Mouse (Mus musculus) heart, embryonic 11.5 days (tissue): ENCODE data around the gene Btbd9. TPM values are rescaled to one million over a fixed set of nuclear protein-coding genes. Genes with fewer than 3 reads are reported as not detected.

Source experiments
- ATAC-seq: fragments of 200-750 bp; cut with Nextera tagmentation; replicated peaks from 2 replicates; pipeline ENCODE4 v1.8.0; 2017; ENCODE audit warnings: moderate library complexity; ENCODE audit not compliant: insufficient number of reproducible peaks, low FRiP score, low TSS enrichment
- H3K27ac ChIP-seq: fragments of 300-500 bp; sonication (generic); 2 replicates; pipeline ENCODE4 v1.5.1; 2014; ENCODE audit warnings: mild to moderate bottlenecking, low read depth, low read length
- H3K27me3 ChIP-seq: fragments of 300-500 bp; sonication (generic); 2 replicates; pipeline ENCODE4 v1.6.1; 2014; ENCODE audit warnings: mild to moderate bottlenecking, low read length, mixed read lengths; ENCODE audit not compliant: control insufficient read depth, insufficient read depth
- H3K36me3 ChIP-seq: fragments of 300-500 bp; sonication (generic); 2 replicates; pipeline ENCODE4 v1.6.1; 2014; ENCODE audit warnings: mild to moderate bottlenecking, low read length, moderate library complexity, mixed read lengths; ENCODE audit not compliant: control insufficient read depth, insufficient read depth
- H3K4me1 ChIP-seq: fragments of 300-500 bp; sonication (generic); 2 replicates; pipeline ENCODE4 v1.6.1; 2014; ENCODE audit warnings: low read length; ENCODE audit not compliant: control insufficient read depth, insufficient read depth
- H3K4me2 ChIP-seq: fragments of 300-500 bp; sonication (generic); 2 replicates; pipeline ENCODE4 v1.6.1; 2014; ENCODE audit warnings: mild to moderate bottlenecking, moderate library complexity
- H3K4me3 ChIP-seq: fragments of 300-500 bp; sonication (generic); 2 replicates; pipeline ENCODE4 v1.5.1; 2014; ENCODE audit warnings: low read depth, low read length
- H3K9ac ChIP-seq: fragments of 300-500 bp; sonication (generic); 2 replicates; pipeline ENCODE4 v1.6.1; 2014; ENCODE audit warnings: mild to moderate bottlenecking, low read depth, low read length, moderate library complexity
- H3K9me3 ChIP-seq: fragments of 300-500 bp; sonication (generic); replicated peaks from 2 replicates; pipeline ENCODE4 v1.6.1; 2016; ENCODE audit warnings: low read length; ENCODE audit not compliant: control insufficient read depth
- WGBS: fragments of 180-500 bp; shearing (Covaris S2); extraction: QIAGEN DNeasy Blood & Tissue Kit; methylation state at CpG from one replicate; pipeline ENCODE4 v1.1.7; 2014; ENCODE audit not compliant: insufficient replicate concordance; 5-methylcytosine and 5-hydroxymethylcytosine counted together
- polyA plus RNA-seq: library from polyadenylated mRNA; unstranded; fragments of >200 nt; fragmentation: Nextera tagmentation; extraction: Ambion mirVana; gene quantifications from 2 replicates; pipeline ENCODE4 v1.2.1, GENCODE M21; 2014

Gene Btbd9
- polyA plus RNA-seq, 1 experiment from 2014 or later = 41.9 TPM

- no peaks in the 10 kb centered on the region for H3K9me3 ChIP-seq
- H3K4me2 ChIP-seq = no peak overlapping the region
- peaks cover 5% of the 10 kb centered on the region; the same call in 1 of the 2 replicates for H3K4me1 ChIP-seq
- H3K36me3 ChIP-seq = no peaks in the 10 kb centered on the region
- no peak overlapping the region for H3K4me3 ChIP-seq
- WGBS = 78% methylated on average over 5 of the region's 5 CpGs
- no peaks in the 10 kb centered on the region for H3K27me3 ChIP-seq
- ATAC-seq = no peak
- H3K9ac ChIP-seq = no peak overlapping the region
- no peak overlapping the region for H3K27ac ChIP-seq
Observed at GRCm38 (mm10) chr17:30354381-30354780, 221.9 kb downstream of the Btbd9 start.

GRCm38 (mm10) chr17:30348031-30348430, 228.3 kb downstream of the Btbd9 start:
- Histone ChIP-seq H3K9ac (no peak overlapping the region), H3K4me2 (no peak overlapping the region), H3K27ac (no peak overlapping the region), H3K9me3 (no peaks in the 10 kb centered on the region), H3K4me3 (no peak overlapping the region), H3K27me3 (no peaks in the 10 kb centered on the region; the same call in 1 of the 2 replicates), H3K4me1 (peaks cover 19% of the 10 kb centered on the region), H3K36me3 (no peaks in the 10 kb centered on the region)
- 51% methylated on average over 2 of the region's 2 CpGs for WGBS
- ATAC-seq = no peak

GRCm38 (mm10) chr17:30347101-30347613, 229.1 kb downstream of the Btbd9 start:
- no peak overlapping the region for H3K4me3 ChIP-seq
- no peaks in the 10 kb centered on the region; the same call in 1 of the 2 replicates for H3K27me3 ChIP-seq
- peak overlapping the region; percentile 29 for H3K4me2 ChIP-seq
- no peaks in the 10 kb centered on the region for H3K36me3 ChIP-seq
- ATAC-seq = peak; percentile 69; the same call in 1 of the 2 replicates
- no peak overlapping the region for H3K27ac ChIP-seq
- H3K9me3 ChIP-seq = no peaks in the 10 kb centered on the region
- 3% methylated on average over 10 of the region's 10 CpGs for WGBS
- no peak overlapping the region for H3K9ac ChIP-seq
- H3K4me1 ChIP-seq = peaks cover 19% of the 10 kb centered on the region

- H3K9me3 ChIP-seq = no peaks in the 10 kb centered on the region
- no peak overlapping the region for H3K4me2 ChIP-seq
- no peak overlapping the region for H3K9ac ChIP-seq
- no peaks in the 10 kb centered on the region for H3K36me3 ChIP-seq
- no peaks in the 10 kb centered on the region; the same call in 1 of the 2 replicates for H3K27me3 ChIP-seq
- no peak overlapping the region for H3K4me3 ChIP-seq
- WGBS = 76% methylated on average over 3 of the region's 3 CpGs
- ATAC-seq = no peak
- peaks cover 19% of the 10 kb centered on the region for H3K4me1 ChIP-seq
- no peak overlapping the region for H3K27ac ChIP-seq
Observed at GRCm38 (mm10) chr17:30345008-30345407, 231.3 kb downstream of the Btbd9 start.

- no peak overlapping the region for H3K9ac ChIP-seq
- 71% methylated on average over 9 of the region's 9 CpGs for WGBS
- H3K4me2 ChIP-seq = no peak overlapping the region
- no peak overlapping the region for H3K4me3 ChIP-seq
- no peaks in the 10 kb centered on the region; the same call in 1 of the 2 replicates for H3K27me3 ChIP-seq
- H3K4me1 ChIP-seq = peaks cover 17% of the 10 kb centered on the region
- ATAC-seq = no peak
- no peaks in the 10 kb centered on the region for H3K9me3 ChIP-seq
- no peak overlapping the region for H3K27ac ChIP-seq
- no peaks in the 10 kb centered on the region for H3K36me3 ChIP-seq
Observed at GRCm38 (mm10) chr17:30343701-30344473, 232.4 kb downstream of the Btbd9 start.

- Histone ChIP-seq H3K4me2 (no peak overlapping the region), H3K4me3 (no peak overlapping the region), H3K9ac (no peak overlapping the region), H3K4me1 (peaks cover 7% of the 10 kb centered on the region), H3K27me3 (no peaks in the 10 kb centered on the region; the same call in 1 of the 2 replicates), H3K27ac (no peak overlapping the region), H3K36me3 (no peaks in the 10 kb centered on the region), H3K9me3 (no peaks in the 10 kb centered on the region)
- no peak for ATAC-seq
- 80% methylated on average over 6 of the region's 6 CpGs for WGBS
Observed at GRCm38 (mm10) chr17:30341556-30341955, 234.7 kb downstream of the Btbd9 start.

- Histone ChIP-seq H3K4me3 (no peak overlapping the region), H3K27ac (no peak overlapping the region), H3K9ac (no peak overlapping the region), H3K9me3 (no peaks in the 10 kb centered on the region), H3K4me2 (no peak overlapping the region), H3K27me3 (no peaks in the 10 kb centered on the region; the same call in 1 of the 2 replicates), H3K4me1 (peaks cover 8% of the 10 kb centered on the region), H3K36me3 (no peaks in the 10 kb centered on the region)
- no peak for ATAC-seq
- 76% methylated on average over 13 of the region's 13 CpGs for WGBS
Observed at GRCm38 (mm10) chr17:30340495-30341126, 235.7 kb downstream of the Btbd9 start.

- no peak overlapping the region for H3K9ac ChIP-seq
- no peaks in the 10 kb centered on the region for H3K36me3 ChIP-seq
- peaks cover 8% of the 10 kb centered on the region for H3K4me1 ChIP-seq
- no peak overlapping the region for H3K4me3 ChIP-seq
- H3K4me2 ChIP-seq = no peak overlapping the region
- H3K27me3 ChIP-seq = no peaks in the 10 kb centered on the region
- 80% methylated on average over 5 of the region's 5 CpGs for WGBS
- no peak for ATAC-seq
- no peak overlapping the region for H3K27ac ChIP-seq
- H3K9me3 ChIP-seq = no peaks in the 10 kb centered on the region
Observed at GRCm38 (mm10) chr17:30339317-30339716, 237.0 kb downstream of the Btbd9 start.
